Mouse (Mus musculus): ENCODE measurements at regions not wholly inside any gene's neighbourhood (a gene's known extent, or its start where the extent isn't known, plus 50 kb on each side); places are given as distances from the start of the nearest gene placed in this dataset.
A peak's percentile ranks its signal among the peaks of the same experiment; 100 is the strongest.

GRCm38 (mm10) chr17:7467638-7468037 is 82.4 kb upstream of the Unc93a2 start:
- DNase-seq (ENCODE audit: low spot score) = peak; percentile 43

DNA sequence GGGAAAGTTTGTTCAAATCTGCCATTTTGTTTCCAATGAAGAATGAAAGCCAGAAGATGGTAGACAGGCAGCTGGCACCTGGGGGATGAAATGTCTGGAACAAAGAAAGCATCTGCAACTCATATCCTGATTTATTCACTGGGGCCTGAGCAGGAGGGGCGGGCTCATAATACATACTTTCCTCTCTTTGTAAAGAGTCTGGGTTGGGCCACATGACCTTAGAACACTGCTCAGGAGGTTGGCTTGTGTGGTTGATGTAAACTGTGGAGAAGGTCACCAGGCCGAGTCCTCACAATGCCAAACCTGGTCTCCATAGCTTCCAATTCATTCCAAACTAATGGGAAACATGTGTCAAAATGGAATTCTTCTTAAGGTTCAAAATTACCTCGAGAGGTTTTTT is 79.6 kb upstream of the Unc93a2 start:
- no peak for DNase-seq (ENCODE audit: low spot score)

GRCm38 (mm10) chr17:7461164-7461563 is 75.9 kb upstream of the Unc93a2 start:
- DNase-seq (ENCODE audit: low spot score) = peak; percentile 48

- DNase-seq (ENCODE audit: low spot score) = no peak
Observed at GRCm38 (mm10) chr17:7456939-7457338, 71.7 kb upstream of the Unc93a2 start.

- peak; percentile 84 for DNase-seq (ENCODE audit: low spot score)
Observed at GRCm38 (mm10) chr17:7443822-7444221, 58.6 kb upstream of the Unc93a2 start.

GRCm38 (mm10) chr17:7435075-7435474 is 49.8 kb upstream of the Unc93a2 start:
- no peak for DNase-seq (ENCODE audit: low spot score)

Measured in retina, embryonic 14.5 days (tissue).